16 mouse cellular contexts compared by ENCODE assay signal in the genomic region with DNA sequence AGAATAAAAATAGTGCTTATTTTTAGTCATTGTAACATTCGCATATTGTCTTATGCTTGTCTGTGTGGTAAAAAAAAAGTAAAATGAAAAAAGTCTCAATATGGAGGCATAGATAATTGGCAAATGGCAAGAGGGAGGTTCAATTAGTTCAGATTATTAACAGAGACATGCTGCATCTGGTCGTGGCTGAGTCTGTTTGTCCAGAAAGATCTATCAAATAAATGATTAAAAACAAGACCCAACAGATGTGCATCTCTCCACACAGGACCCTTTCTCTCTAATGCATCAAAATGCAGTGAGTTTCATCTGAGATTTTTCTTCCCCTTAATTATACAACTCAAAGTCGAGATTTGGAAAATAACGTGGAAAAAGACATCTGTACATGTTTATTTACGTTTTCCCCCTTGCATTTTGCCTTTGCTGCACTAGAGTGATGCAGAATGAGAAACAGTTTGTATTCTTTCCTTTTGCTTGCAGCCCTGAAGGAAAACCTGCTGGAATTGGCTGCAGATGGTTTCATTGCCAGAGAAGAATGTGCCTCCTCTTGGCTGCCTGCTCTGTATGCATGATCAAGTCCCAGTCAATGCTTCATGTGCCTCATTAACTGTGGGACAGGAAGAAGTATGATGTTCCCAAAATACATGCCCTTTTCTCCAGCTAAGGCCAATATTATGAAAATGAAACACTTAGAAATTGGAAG.
DNase-seq lines count a peak whose midpoint lies in the region; ATAC-seq lines count a peak whose summit lies in the region.
"Had no signal": no experiment of that assay in that cellular context is flagged by ENCODE, and none has a peak within 500 bp of the region (broad histone marks: within the 10 kb centered on the region; RNA-seq: fewer than 3 reads in every experiment).

No protein-coding gene starts in this region.

- no peak overlapping the region for H3K4me2 ChIP-seq in forebrain, embryonic 12.5 days
- no peak overlapping the region for H3K4me2 ChIP-seq in midbrain, embryonic 12.5 days (replicated peaks)
- no peak overlapping the region for H3K4me2 ChIP-seq in midbrain, embryonic 16.5 days (ENCODE audit: low read length)
- H3K4me2 ChIP-seq in hindbrain, embryonic 12.5 days (replicated peaks): no peak overlapping the region
- no peak overlapping the region for H3K4me2 ChIP-seq in neural tube, embryonic 12.5 days (replicated peaks)
- H3K4me2 ChIP-seq: limb, embryonic 12.5 days had no signal

- DNase-seq in forebrain, embryonic 10.5 days (ENCODE audit: extremely low spot score, low spot score): no peak
- DNase-seq in adrenal gland, postnatal 10 days: no peak
- DNase-seq in heart, postnatal 36 days: no peak
- DNase-seq: adrenal gland, postnatal 36 days; cerebellum, adult 11 months; heart, adult 18-20 months; heart, postnatal 10 days; kidney, postnatal 14 days had no signal

- 55% methylated on average over 5 of the region's 5 CpGs for WGBS in forebrain, embryonic 12.5 days
- 72% methylated on average over 5 of the region's 5 CpGs for WGBS in forebrain, embryonic 10.5 days
- WGBS in midbrain, embryonic 12.5 days: 64% methylated on average over 5 of the region's 5 CpGs
- WGBS in midbrain, embryonic 16.5 days: 52% methylated on average over 5 of the region's 5 CpGs
- 61% methylated on average over 5 of the region's 5 CpGs for WGBS in hindbrain, embryonic 12.5 days
- 62% methylated on average over 5 of the region's 5 CpGs for WGBS in neural tube, embryonic 12.5 days

- intact Hi-C loops in heart, postnatal 36 days (cut with DNase I): no loop called here

- no peak overlapping the region for H3K9ac ChIP-seq in forebrain, embryonic 12.5 days
- no peak overlapping the region for H3K9ac ChIP-seq in midbrain, embryonic 12.5 days (replicated peaks)
- no peak overlapping the region for H3K9ac ChIP-seq in midbrain, embryonic 16.5 days (ENCODE audit: low read depth, low read length)
- no peak overlapping the region for H3K9ac ChIP-seq in hindbrain, embryonic 12.5 days
- H3K9ac ChIP-seq in neural tube, embryonic 12.5 days: no peak overlapping the region
- H3K9ac ChIP-seq: limb, embryonic 12.5 days had no signal

- peak overlapping the region; percentile 6; the same call in 1 of the 2 replicates for H3K27ac ChIP-seq in forebrain, embryonic 12.5 days
- H3K27ac ChIP-seq in forebrain, embryonic 10.5 days: no peak overlapping the region
- H3K27ac ChIP-seq in midbrain, embryonic 12.5 days (replicated peaks): peak overlapping the region; percentile 63
- H3K27ac ChIP-seq in midbrain, embryonic 16.5 days (ENCODE audit: low read length): no peak overlapping the region
- peak overlapping the region; percentile 76 for H3K27ac ChIP-seq in hindbrain, embryonic 12.5 days
- no peak overlapping the region for H3K27ac ChIP-seq in neural tube, embryonic 12.5 days
- H3K27ac ChIP-seq: limb, embryonic 12.5 days had no signal

- peak; percentile 67; the same call in 1 of the 2 replicates for ATAC-seq in forebrain, embryonic 12.5 days (ENCODE audit: low FRiP score)
- peak; percentile 62; the same call in 1 of the 2 replicates for ATAC-seq in midbrain, embryonic 12.5 days (ENCODE audit: low FRiP score, low read depth)
- no peak for ATAC-seq in midbrain, embryonic 16.5 days
- peak; percentile 90 for ATAC-seq in hindbrain, embryonic 12.5 days (ENCODE audit: low FRiP score)
- peak; percentile 61; the same call in 1 of the 2 replicates for ATAC-seq in neural tube, embryonic 12.5 days (ENCODE audit: low FRiP score, low read depth)
- ATAC-seq: intestine, embryonic 16.5 days had no signal

- no peak overlapping the region for H3K4me3 ChIP-seq in forebrain, embryonic 12.5 days (replicated peaks)
- no peak overlapping the region for H3K4me3 ChIP-seq in forebrain, embryonic 10.5 days
- H3K4me3 ChIP-seq in midbrain, embryonic 12.5 days: no peak overlapping the region
- no peak overlapping the region for H3K4me3 ChIP-seq in midbrain, embryonic 16.5 days (ENCODE audit: low read depth, low read length)
- no peak overlapping the region for H3K4me3 ChIP-seq in hindbrain, embryonic 12.5 days
- H3K4me3 ChIP-seq in neural tube, embryonic 12.5 days: no peak overlapping the region
- H3K4me3 ChIP-seq: erythroblast, embryonic 14.5 days; limb, embryonic 12.5 days had no signal

- no peaks in the 10 kb centered on the region for H3K36me3 ChIP-seq in forebrain, embryonic 12.5 days (replicated peaks)
- H3K36me3 ChIP-seq in forebrain, embryonic 10.5 days (replicated peaks): no peaks in the 10 kb centered on the region
- H3K36me3 ChIP-seq in midbrain, embryonic 12.5 days: no peaks in the 10 kb centered on the region
- no peaks in the 10 kb centered on the region for H3K36me3 ChIP-seq in midbrain, embryonic 16.5 days (ENCODE audit: control insufficient read depth, insufficient read depth, low read length)
- no peaks in the 10 kb centered on the region for H3K36me3 ChIP-seq in hindbrain, embryonic 12.5 days
- no peaks in the 10 kb centered on the region for H3K36me3 ChIP-seq in neural tube, embryonic 12.5 days
- H3K36me3 ChIP-seq: limb, embryonic 12.5 days had no signal

- H3K27me3 ChIP-seq in forebrain, embryonic 12.5 days: no peaks in the 10 kb centered on the region
- H3K27me3 ChIP-seq in forebrain, embryonic 10.5 days (ENCODE audit: poor library complexity, severe bottlenecking): no peaks in the 10 kb centered on the region
- H3K27me3 ChIP-seq in midbrain, embryonic 12.5 days: no peaks in the 10 kb centered on the region
- no peaks in the 10 kb centered on the region for H3K27me3 ChIP-seq in midbrain, embryonic 16.5 days (ENCODE audit: control insufficient read depth, insufficient read depth, low read depth, low read length)
- H3K27me3 ChIP-seq in hindbrain, embryonic 12.5 days: no peaks in the 10 kb centered on the region
- H3K27me3 ChIP-seq in neural tube, embryonic 12.5 days (replicated peaks): no peaks in the 10 kb centered on the region
- H3K27me3 ChIP-seq: limb, embryonic 12.5 days had no signal

- no peaks in the 10 kb centered on the region for H3K9me3 ChIP-seq in forebrain, embryonic 12.5 days
- no peaks in the 10 kb centered on the region for H3K9me3 ChIP-seq in forebrain, embryonic 10.5 days
- no peaks in the 10 kb centered on the region for H3K9me3 ChIP-seq in midbrain, embryonic 12.5 days
- H3K9me3 ChIP-seq in midbrain, embryonic 16.5 days (replicated peaks; ENCODE audit: control insufficient read depth, low read length, poor library complexity, severe bottlenecking): no peaks in the 10 kb centered on the region
- H3K9me3 ChIP-seq in hindbrain, embryonic 12.5 days (replicated peaks): no peaks in the 10 kb centered on the region
- no peaks in the 10 kb centered on the region for H3K9me3 ChIP-seq in neural tube, embryonic 12.5 days
- H3K9me3 ChIP-seq: limb, embryonic 12.5 days had no signal

- H3K4me1 ChIP-seq in forebrain, embryonic 12.5 days: 0 out of 2 replicates have a peak, but pooled peaks cover 4% of the 10 kb centered on the region
- no peaks in the 10 kb centered on the region for H3K4me1 ChIP-seq in forebrain, embryonic 10.5 days
- peaks cover 4% of the 10 kb centered on the region; the same call in 1 of the 2 replicates for H3K4me1 ChIP-seq in midbrain, embryonic 12.5 days
- H3K4me1 ChIP-seq in midbrain, embryonic 16.5 days (ENCODE audit: control insufficient read depth, insufficient read depth, low read length): no peaks in the 10 kb centered on the region
- no peaks in the 10 kb centered on the region for H3K4me1 ChIP-seq in hindbrain, embryonic 12.5 days
- H3K4me1 ChIP-seq in neural tube, embryonic 12.5 days: no peaks in the 10 kb centered on the region; the same call in 1 of the 2 replicates
- H3K4me1 ChIP-seq: limb, embryonic 12.5 days had no signal

Comparison
In these comparisons a context has a peak if more than half of its experiments do, and no peak if none do; other contexts are left out.
1. H3K27ac ChIP-seq: peak in forebrain, embryonic 12.5 days (single experiment), midbrain, embryonic 12.5 days (single experiment) and hindbrain, embryonic 12.5 days (single experiment); none in forebrain, embryonic 10.5 days (single experiment), midbrain, embryonic 16.5 days (single experiment) and neural tube, embryonic 12.5 days (single experiment).